Mouse (Mus musculus) liver, embryonic 14.5 days (tissue): ENCODE measurements around the gene Ehd3.

Experiments
- CTCF ChIP-seq: IDR thresholded peaks from 2 replicates; pipeline ENCODE4 v1.5.1; 2016; ENCODE audit warnings: antibody characterized with exemption, low read depth, control low read depth
- EP300 ChIP-seq: IDR thresholded peaks from 2 replicates; pipeline ENCODE4 v1.6.1; 2016; ENCODE audit warnings: antibody characterized with exemption, low read depth

DNA sequence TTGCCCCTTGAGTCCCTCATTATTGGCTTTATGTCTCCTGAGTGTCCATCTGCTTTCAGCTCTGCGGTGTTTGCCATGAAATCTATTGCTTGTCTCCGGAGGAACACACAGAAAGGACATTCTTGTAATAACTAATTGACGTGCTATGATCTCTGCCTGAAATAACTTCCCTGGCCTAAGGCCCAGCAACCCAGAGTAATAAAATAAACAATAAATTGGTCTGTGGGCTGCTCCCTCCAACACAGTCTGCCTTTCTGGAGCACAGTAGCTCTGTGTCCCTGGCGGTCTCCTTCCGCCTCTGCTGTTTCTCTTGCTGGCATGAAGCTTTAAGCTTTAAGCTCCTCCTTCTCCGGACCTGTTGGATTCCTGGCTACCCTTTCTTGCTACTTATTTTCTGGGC lies 4.5 kb downstream of the Ehd3 start:
- TF ChIP-seq CTCF (no peak), EP300 (no peak)
